In the genomic region with DNA sequence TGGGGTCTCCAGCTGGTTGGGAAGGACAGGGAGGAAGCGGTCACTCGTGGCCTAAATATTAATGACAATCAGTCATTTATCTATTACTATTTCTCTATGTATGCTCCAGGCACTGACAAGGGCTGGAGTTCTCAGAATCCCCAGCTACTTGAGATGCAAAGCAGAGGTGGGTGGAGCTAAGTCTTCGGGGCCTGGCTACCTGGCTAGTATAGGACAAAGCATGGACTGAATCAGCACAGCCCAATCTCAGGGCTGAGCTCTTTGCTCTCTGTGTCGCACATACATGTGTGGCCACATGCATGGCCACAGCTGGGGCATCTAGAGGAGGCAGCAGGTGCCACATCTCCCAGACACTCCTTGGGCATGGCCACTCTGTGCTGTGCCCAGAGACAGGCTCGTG, we compare ENCODE assay signal across 26 mouse cellular contexts. TPM values are rescaled to one million over a fixed set of nuclear protein-coding genes. Genes with fewer than 3 reads are reported as not detected.
"Had no signal": no experiment of that assay in that cellular context is flagged by ENCODE, and none has a peak within 500 bp of the region (broad histone marks: within the 10 kb centered on the region; RNA-seq: fewer than 3 reads in every experiment).

No protein-coding gene starts in this region.

- DNase-seq: forebrain, postnatal 0 days; gastrocnemius, postnatal 14 days; gastrocnemius, postnatal 36 days; heart, adult 18-20 months; heart, postnatal 14 days; heart, postnatal 36 days; kidney, adult 8-10 months; kidney, postnatal 14 days; layer of hippocampus, adult 9-11 months; layer of hippocampus, postnatal 36 days had no signal

- H3K36me3 ChIP-seq: heart, embryonic 13.5 days; heart, embryonic 15.5 days; hindbrain, embryonic 13.5 days; hindbrain, embryonic 15.5 days; kidney, embryonic 15.5 days; limb, embryonic 12.5 days; limb, embryonic 15.5 days; liver, embryonic 12.5 days had no signal

- H3K4me2 ChIP-seq: heart, embryonic 11.5 days; heart, embryonic 13.5 days; heart, embryonic 15.5 days; hindbrain, embryonic 13.5 days; hindbrain, embryonic 15.5 days; kidney, embryonic 15.5 days; limb, embryonic 12.5 days; limb, embryonic 15.5 days; liver, embryonic 12.5 days had no signal

- ATAC-seq: intestine, embryonic 16.5 days; liver, embryonic 12.5 days had no signal

- H3K9ac ChIP-seq: forebrain, postnatal 0 days; heart, embryonic 13.5 days; heart, embryonic 15.5 days; hindbrain, embryonic 13.5 days; hindbrain, embryonic 15.5 days; kidney, embryonic 15.5 days; limb, embryonic 12.5 days; limb, embryonic 15.5 days; liver, embryonic 12.5 days; liver, embryonic 14.5 days had no signal

- H3K9me3 ChIP-seq: heart, embryonic 13.5 days; heart, embryonic 15.5 days; hindbrain, embryonic 13.5 days; hindbrain, embryonic 15.5 days; kidney, embryonic 15.5 days; limb, embryonic 12.5 days; limb, embryonic 15.5 days; liver, embryonic 12.5 days had no signal

- H3K4me1 ChIP-seq: liver, embryonic 12.5 days had no signal

- H3K4me3 ChIP-seq: heart, embryonic 13.5 days; heart, embryonic 15.5 days; hindbrain, embryonic 13.5 days; hindbrain, embryonic 15.5 days; kidney, embryonic 15.5 days; limb, embryonic 12.5 days; limb, embryonic 15.5 days; liver, embryonic 12.5 days had no signal

- H3K27me3 ChIP-seq: heart, embryonic 13.5 days; heart, embryonic 15.5 days; hindbrain, embryonic 13.5 days; hindbrain, embryonic 15.5 days; limb, embryonic 15.5 days; liver, embryonic 12.5 days had no signal

- H3K27ac ChIP-seq: heart, embryonic 13.5 days; heart, embryonic 15.5 days; hindbrain, embryonic 13.5 days; hindbrain, embryonic 15.5 days; kidney, embryonic 15.5 days; kidney, postnatal 0 days; limb, embryonic 15.5 days; liver, embryonic 12.5 days; liver, embryonic 14.5 days had no signal

RNA-seq across cellular contexts. Expression of gene Ccdc13, which starts 18.5 kb away (rescaled TPM):
- total RNA-seq: heart, postnatal 36 days; liver, adult 2 months had no signal
- polyA plus RNA-seq: heart, embryonic 13.5 days; heart, embryonic 15.5 days; liver, adult 2 months; liver, embryonic 12.5 days; liver, embryonic 14.5 days; liver, embryonic 16.5 days had no signal

RNA-seq across cellular contexts. Expression of gene Hhatl, which starts 28.5 kb away (rescaled TPM):
- total RNA-seq: hematopoietic stem cell, adult 5-6 weeks; liver, adult 2 months had no signal
- polyA plus RNA-seq: hindbrain, embryonic 11.5 days; hindbrain, embryonic 13.5 days; liver, adult 2 months; liver, embryonic 12.5 days; liver, embryonic 14.5 days had no signal

RNA-seq across cellular contexts. Expression of gene Klhl40, which starts 43.4 kb away (rescaled TPM):
- total RNA-seq: hematopoietic stem cell, adult 5-6 weeks had no signal
- polyA plus RNA-seq: kidney, postnatal 0 days; liver, adult 2 months; liver, embryonic 14.5 days had no signal
